Mouse (Mus musculus): Measurements from ENCODE around the gene Klhl10. TPM values are rescaled to one million over a fixed set of nuclear protein-coding genes. Genes with fewer than 3 reads are reported as not detected.

Klhl10 gene
- total and polyA plus RNA-seq, 3 experiments, result 0.50 to 1.0 (median 0.86) TPM

DNA sequence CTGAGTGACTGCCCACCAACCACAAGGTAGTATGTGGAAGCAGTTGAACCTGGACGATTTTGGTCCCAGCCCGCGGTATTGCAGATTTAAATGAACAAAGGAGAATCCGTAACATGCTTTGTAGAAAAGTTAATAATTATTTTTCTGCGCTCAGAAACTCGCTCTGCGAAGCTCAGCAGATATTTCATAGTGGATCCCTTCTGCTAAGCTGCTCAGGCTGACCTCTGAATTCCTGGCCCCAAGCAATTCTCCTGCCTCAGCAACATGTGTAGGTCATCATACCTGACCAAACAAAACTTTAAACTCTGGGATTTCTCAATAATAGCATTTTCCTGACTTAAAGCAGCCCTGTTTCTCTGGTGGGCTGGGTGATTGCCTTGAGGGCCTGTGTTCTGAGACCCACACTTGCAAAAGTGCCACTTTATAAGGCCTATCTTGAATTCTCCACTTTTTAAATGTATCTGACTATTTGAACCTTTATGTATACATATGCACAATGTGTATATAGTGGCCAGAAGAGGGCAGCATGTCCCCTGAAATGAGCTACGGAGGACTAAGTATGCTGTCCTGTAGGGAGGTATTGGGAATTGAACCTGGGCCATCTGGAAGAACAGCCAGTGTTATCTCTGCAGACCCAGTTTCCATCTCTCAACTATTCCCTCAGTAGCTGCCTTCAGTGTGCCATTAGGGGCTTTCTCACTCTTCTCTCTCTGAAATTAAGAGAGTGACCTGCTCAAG is 44.3 kb downstream of the Klhl10 start:
- Histone ChIP-seq H3K36me3 (ENCODE audit: control insufficient read depth, insufficient read depth, low read length) (no peaks in the 10 kb centered on the region), H3K79me2 (replicated peaks; ENCODE audit: control insufficient read depth, insufficient read depth, low read length) (no peaks in the 10 kb centered on the region), H3K27me3 (ENCODE audit: control insufficient read depth, insufficient read depth, low read length) (no peaks in the 10 kb centered on the region), H3K4me3 (no peak overlapping the region), H3K4me1 (ENCODE audit: control insufficient read depth, insufficient read depth, low read length) (no peaks in the 10 kb centered on the region), H3K27ac (no peak overlapping the region), H3K9ac (ENCODE audit: low read depth, low read length) (no peak overlapping the region)
- no peak for TF ChIP-seq EP300 (IDR thresholded peaks at IDR 0.05; ENCODE audit: insufficient read depth, low read depth, low read length)
- TF ChIP-seq CTCF (IDR thresholded peaks at IDR 0.05), result peak; percentile 66
- intact Hi-C loops (cut with DNase I), result loop anchor here (2.0 kb wide), 1 partner anchor 69 kb away; no protein-coding TSS in a partner anchor
- DNase-seq, result peak in 1 of 2 experiments; percentile 24
- WGBS, result 85% methylated on average over 8 of the region's 8 CpGs

DNA sequence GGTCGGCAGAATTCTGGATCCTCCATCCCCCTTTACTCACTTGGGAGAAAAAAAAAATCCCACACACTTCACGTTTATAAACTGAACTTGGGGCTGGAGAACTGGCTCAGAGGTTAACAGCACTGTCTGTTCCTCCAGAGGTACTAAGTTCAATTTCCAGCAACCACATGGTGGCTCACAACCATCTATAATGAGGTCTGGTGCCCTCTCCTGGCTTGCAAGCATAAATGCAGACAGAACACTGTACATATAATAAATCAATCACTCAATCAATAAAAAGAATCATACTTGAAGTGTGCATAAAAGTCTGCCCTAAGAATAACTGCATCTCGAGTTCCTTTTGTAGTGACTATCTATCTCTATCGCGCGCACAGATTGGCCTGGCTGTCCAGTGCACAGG is 49.2 kb downstream of the Klhl10 start:
- Histone ChIP-seq H3K27me3 (ENCODE audit: control insufficient read depth, insufficient read depth, low read length) (no peaks in the 10 kb centered on the region), H3K79me2 (replicated peaks; ENCODE audit: control insufficient read depth, insufficient read depth, low read length) (no peaks in the 10 kb centered on the region), H3K9ac (ENCODE audit: low read depth, low read length) (no peak overlapping the region), H3K27ac (no peak overlapping the region), H3K4me1 (ENCODE audit: control insufficient read depth, insufficient read depth, low read length) (no peaks in the 10 kb centered on the region), H3K36me3 (ENCODE audit: control insufficient read depth, insufficient read depth, low read length) (no peaks in the 10 kb centered on the region), H3K4me3 (no peak overlapping the region)
- 90% methylated on average over 6 of the region's 6 CpGs for WGBS
- DNase-seq, result no peak
- no peak for TF ChIP-seq EP300 (IDR thresholded peaks at IDR 0.05; ENCODE audit: insufficient read depth, low read depth, low read length)
- peak; percentile 53 for TF ChIP-seq CTCF (IDR thresholded peaks at IDR 0.05)
- intact Hi-C loops (cut with DNase I), result no loop called here

DNA sequence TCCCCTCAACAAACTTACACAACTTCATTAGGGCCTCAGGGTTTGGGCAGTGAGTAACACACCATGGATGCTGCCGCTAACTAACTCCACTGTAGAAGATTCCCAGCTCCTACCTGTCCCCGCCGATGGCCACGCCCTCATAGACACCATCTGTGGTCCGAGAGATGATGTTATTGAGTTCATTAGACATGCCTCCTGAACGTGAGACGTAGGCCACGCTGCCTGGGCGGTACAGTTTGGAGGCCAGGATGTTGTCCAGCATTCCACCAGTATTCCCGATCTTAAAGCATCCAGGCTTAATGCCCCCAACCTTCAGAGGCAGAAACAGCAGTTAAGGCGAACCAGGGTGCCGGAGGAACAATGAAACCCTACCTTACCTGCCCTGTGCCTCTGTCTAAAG is 52.1 kb downstream of the Klhl10 start:
- 84% methylated on average over 12 of the region's 12 CpGs for WGBS
- Histone ChIP-seq H3K79me2 (replicated peaks; ENCODE audit: control insufficient read depth, insufficient read depth, low read length) (no peaks in the 10 kb centered on the region), H3K4me1 (ENCODE audit: control insufficient read depth, insufficient read depth, low read length) (no peaks in the 10 kb centered on the region), H3K4me3 (no peak overlapping the region), H3K27me3 (ENCODE audit: control insufficient read depth, insufficient read depth, low read length) (no peaks in the 10 kb centered on the region), H3K9ac (ENCODE audit: low read depth, low read length) (0 out of 2 replicates have a peak overlapping the region, but pooled peaks have one; percentile 61), H3K27ac (peak overlapping the region; percentile 43; the same call in 1 of the 2 replicates), H3K36me3 (ENCODE audit: control insufficient read depth, insufficient read depth, low read length) (no peaks in the 10 kb centered on the region)
- no peak for TF ChIP-seq EP300 (IDR thresholded peaks at IDR 0.05; ENCODE audit: insufficient read depth, low read depth, low read length)
- peak; percentile 14; the same call in 1 of the 2 replicates for TF ChIP-seq POLR2A (IDR thresholded peaks at IDR 0.05; ENCODE audit: insufficient read depth, low read depth, low read length)
- TF ChIP-seq CTCF (IDR thresholded peaks at IDR 0.05), result no peak
- no peak for DNase-seq
- intact Hi-C loops (cut with DNase I), result no loop called here

DNA sequence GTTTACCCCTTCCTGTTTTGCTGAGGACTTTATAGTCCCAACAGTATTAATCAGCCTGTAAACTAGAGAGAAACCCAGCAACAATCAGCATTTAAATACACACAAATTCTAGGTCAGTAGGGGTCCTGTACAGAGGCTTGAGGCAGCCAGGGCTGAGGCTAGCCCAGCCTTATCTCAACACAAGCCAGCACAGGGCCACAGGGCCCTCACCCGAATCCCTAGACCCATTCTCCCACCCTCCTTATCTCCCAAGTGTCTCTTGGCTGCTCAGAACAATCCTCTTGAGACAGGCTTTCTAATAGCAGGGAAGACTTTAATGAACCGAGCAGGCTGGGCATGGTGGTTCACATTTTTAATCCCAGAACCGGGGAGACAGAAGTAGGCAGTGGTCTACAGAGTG is 58.5 kb downstream of the Klhl10 start:
- intact Hi-C loops (cut with DNase I), result no loop called here
- no peaks in the 10 kb centered on the region for H3K36me3 ChIP-seq (ENCODE audit: control insufficient read depth, insufficient read depth, low read length)
- no peak overlapping the region for H3K27ac ChIP-seq

DNA sequence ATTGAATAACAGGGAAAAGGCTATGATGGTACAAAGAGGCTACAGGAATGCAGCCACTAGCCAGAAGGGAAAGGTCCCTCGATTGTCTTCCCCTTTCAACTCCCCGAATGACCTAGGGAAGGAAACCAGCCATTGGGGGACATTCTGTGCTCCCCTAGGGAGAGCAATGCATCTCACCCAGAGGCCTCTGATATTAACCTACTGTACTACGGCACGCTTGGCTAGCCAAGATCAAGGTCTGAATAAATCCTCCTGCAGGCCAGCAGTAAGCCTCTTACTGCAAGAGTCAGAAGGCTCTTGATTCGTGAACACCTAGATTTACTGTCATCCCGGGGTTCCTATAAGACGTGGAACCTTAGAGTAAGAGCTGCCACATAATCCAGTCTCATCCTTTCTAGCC is 58.9 kb downstream of the Klhl10 start:
- Histone ChIP-seq H3K4me1 (ENCODE audit: control insufficient read depth, insufficient read depth, low read length) (no peaks in the 10 kb centered on the region), H3K36me3 (ENCODE audit: control insufficient read depth, insufficient read depth, low read length) (no peaks in the 10 kb centered on the region), H3K4me3 (no peak overlapping the region), H3K79me2 (replicated peaks; ENCODE audit: control insufficient read depth, insufficient read depth, low read length) (no peaks in the 10 kb centered on the region), H3K27me3 (ENCODE audit: control insufficient read depth, insufficient read depth, low read length) (no peaks in the 10 kb centered on the region), H3K9ac (ENCODE audit: low read depth, low read length) (no peak overlapping the region), H3K27ac (no peak overlapping the region)
- WGBS, result 85% methylated on average over 7 of the region's 7 CpGs
- no peak for DNase-seq
- intact Hi-C loops (cut with DNase I), result no loop called here
- no peak for TF ChIP-seq EP300 (IDR thresholded peaks at IDR 0.05; ENCODE audit: insufficient read depth, low read depth, low read length)

More for the DNA sequence above, 58.5 kb downstream of the Klhl10 start:
- Histone ChIP-seq H3K4me1 (ENCODE audit: control insufficient read depth, insufficient read depth, low read length) (no peaks in the 10 kb centered on the region), H3K4me3 (no peak overlapping the region), H3K9ac (ENCODE audit: low read depth, low read length) (no peak overlapping the region), H3K27me3 (ENCODE audit: control insufficient read depth, insufficient read depth, low read length) (no peaks in the 10 kb centered on the region), H3K79me2 (replicated peaks; ENCODE audit: control insufficient read depth, insufficient read depth, low read length) (no peaks in the 10 kb centered on the region)
- TF ChIP-seq POLR2A (IDR thresholded peaks at IDR 0.05; ENCODE audit: insufficient read depth, low read depth, low read length) (no peak), CTCF (IDR thresholded peaks at IDR 0.05) (no peak), EP300 (IDR thresholded peaks at IDR 0.05; ENCODE audit: insufficient read depth, low read depth, low read length) (no peak)
- WGBS, result 78% methylated on average over 3 of the region's 3 CpGs
- no peak for DNase-seq

DNA sequence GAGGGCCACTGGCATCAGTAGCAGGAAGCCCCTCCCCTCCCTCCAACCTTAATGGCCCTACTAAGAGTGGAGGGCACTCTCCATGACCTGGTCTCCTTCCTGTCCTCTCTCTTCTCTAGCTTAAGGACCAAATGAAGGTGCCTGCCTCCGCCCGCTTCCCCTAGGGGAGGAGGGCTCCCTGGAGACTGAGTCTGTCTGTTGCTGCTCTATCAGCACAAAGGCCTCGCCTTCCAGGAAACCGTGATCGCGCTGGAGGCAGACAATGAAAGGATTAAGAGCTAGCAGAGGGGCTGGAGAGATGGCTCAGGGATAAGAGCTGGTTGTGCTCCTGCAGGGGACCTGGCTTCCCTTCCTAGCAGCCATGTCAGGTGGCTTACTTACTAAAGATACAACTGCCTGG is 59.6 kb downstream of the Klhl10 start:
- TF ChIP-seq POLR2A (IDR thresholded peaks at IDR 0.05; ENCODE audit: insufficient read depth, low read depth, low read length) (no peak), CTCF (IDR thresholded peaks at IDR 0.05) (no peak), EP300 (IDR thresholded peaks at IDR 0.05; ENCODE audit: insufficient read depth, low read depth, low read length) (no peak)
- Histone ChIP-seq H3K27me3 (ENCODE audit: control insufficient read depth, insufficient read depth, low read length) (no peaks in the 10 kb centered on the region), H3K9ac (ENCODE audit: low read depth, low read length) (no peak overlapping the region), H3K36me3 (ENCODE audit: control insufficient read depth, insufficient read depth, low read length) (no peaks in the 10 kb centered on the region), H3K79me2 (replicated peaks; ENCODE audit: control insufficient read depth, insufficient read depth, low read length) (no peaks in the 10 kb centered on the region), H3K27ac (no peak overlapping the region), H3K4me3 (no peak overlapping the region), H3K4me1 (ENCODE audit: control insufficient read depth, insufficient read depth, low read length) (no peaks in the 10 kb centered on the region)
- intact Hi-C loops (cut with DNase I), result no loop called here
- no peak for DNase-seq
- 25% methylated on average over 6 of the region's 6 CpGs for WGBS

Measured in heart, adult 2 months (tissue).